Mouse (Mus musculus) kidney, embryonic 14.5 days (tissue): ENCODE measurements around the gene Grik3. TPM values are rescaled to one million over a fixed set of nuclear protein-coding genes. Genes with fewer than 3 reads are reported as not detected.

Experiments used
- ATAC-seq: fragments of 200-750 bp; cut with Nextera tagmentation; 2 replicates; pipeline ENCODE4 v1.8.0; 2017; ENCODE audit warnings: moderate number of reproducible peaks, mild to moderate bottlenecking, moderate TSS enrichment, moderate library complexity; ENCODE audit not compliant: low FRiP score, low TSS enrichment
- H3K27ac ChIP-seq: fragments of 300-500 bp; sonication (generic); 2 replicates; pipeline ENCODE4 v1.5.1; 2014; ENCODE audit warnings: low read depth, mild to moderate bottlenecking, low read length, moderate library complexity, mixed read lengths
- H3K27me3 ChIP-seq: fragments of 300-500 bp; sonication (generic); 2 replicates; pipeline ENCODE4 v1.6.1; 2014; ENCODE audit warnings: mild to moderate bottlenecking, low read length; ENCODE audit not compliant: control insufficient read depth, insufficient read depth
- H3K36me3 ChIP-seq: fragments of 300-500 bp; sonication (generic); 2 replicates; pipeline ENCODE4 v1.6.1; 2014; ENCODE audit warnings: low read length, mixed read lengths; ENCODE audit not compliant: control insufficient read depth, insufficient read depth
- H3K4me1 ChIP-seq: fragments of 300-500 bp; sonication (generic); 2 replicates; pipeline ENCODE4 v1.6.1; 2014; ENCODE audit warnings: low read length, mixed read lengths; ENCODE audit not compliant: control insufficient read depth, insufficient read depth
- H3K4me2 ChIP-seq: fragments of 300-500 bp; sonication (generic); replicated peaks from 2 replicates; pipeline ENCODE4 v1.6.1; 2014; ENCODE audit warnings: low read depth, mild to moderate bottlenecking, low read length
- H3K4me3 ChIP-seq: fragments of 300-500 bp; sonication (generic); 2 replicates; pipeline ENCODE4 v1.5.1; 2014; ENCODE audit warnings: mild to moderate bottlenecking, low read length
- H3K9ac ChIP-seq: fragments of 300-500 bp; sonication (generic); 2 replicates; pipeline ENCODE4 v1.6.1; 2014; ENCODE audit warnings: low read depth, mild to moderate bottlenecking, low read length, moderate library complexity
- H3K9me3 ChIP-seq: fragments of 300-500 bp; sonication (generic); 2 replicates; pipeline ENCODE4 v1.6.1; 2016; ENCODE audit warnings: low read length; ENCODE audit not compliant: control insufficient read depth
- WGBS: fragments of 180-500 bp; shearing (Covaris S2); extraction: QIAGEN DNeasy Blood & Tissue Kit; methylation state at CpG from one replicate; pipeline ENCODE4 v1.1.7; 2014; 5-methylcytosine and 5-hydroxymethylcytosine counted together
- polyA plus RNA-seq: library from polyadenylated mRNA; unstranded; fragments of >200 nt; fragmentation: Nextera tagmentation; extraction: Ambion mirVana; gene quantifications from 2 replicates; pipeline ENCODE4 v1.2.1, GENCODE M21; 2014

Grik3 gene
- polyA plus RNA-seq, 1 experiment from 2014 or later, result 0.14 TPM

DNA sequence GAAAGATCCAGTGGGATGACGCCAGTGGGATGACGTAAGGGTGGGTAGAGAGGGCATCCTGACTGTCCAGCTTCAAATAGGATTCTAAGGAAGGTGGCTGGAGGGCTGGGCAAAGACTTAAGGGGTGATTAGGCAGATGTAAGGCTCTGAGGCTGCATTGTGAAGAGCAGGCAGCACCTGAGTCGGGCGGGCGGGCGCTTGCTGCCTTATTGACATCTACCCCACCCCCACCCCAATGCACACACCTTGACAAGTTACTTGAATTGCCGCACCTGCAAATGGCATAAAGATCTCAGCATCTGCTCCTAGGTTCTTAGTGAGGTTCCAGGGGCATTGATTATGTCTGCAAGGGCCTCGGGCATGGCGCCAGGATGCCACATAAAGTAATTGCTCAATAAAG is 43.5 kb downstream of the Grik3 start:
- Histone ChIP-seq H3K36me3 (no peaks in the 10 kb centered on the region), H3K9me3 (no peaks in the 10 kb centered on the region), H3K4me3 (no peak overlapping the region), H3K4me2 (no peak overlapping the region), H3K27me3 (peaks cover 28% of the 10 kb centered on the region), H3K27ac (no peak overlapping the region), H3K4me1 (no peaks in the 10 kb centered on the region), H3K9ac (no peak overlapping the region)
- WGBS, result 23% methylated on average over 9 of the region's 9 CpGs
- ATAC-seq, result no peak

DNA sequence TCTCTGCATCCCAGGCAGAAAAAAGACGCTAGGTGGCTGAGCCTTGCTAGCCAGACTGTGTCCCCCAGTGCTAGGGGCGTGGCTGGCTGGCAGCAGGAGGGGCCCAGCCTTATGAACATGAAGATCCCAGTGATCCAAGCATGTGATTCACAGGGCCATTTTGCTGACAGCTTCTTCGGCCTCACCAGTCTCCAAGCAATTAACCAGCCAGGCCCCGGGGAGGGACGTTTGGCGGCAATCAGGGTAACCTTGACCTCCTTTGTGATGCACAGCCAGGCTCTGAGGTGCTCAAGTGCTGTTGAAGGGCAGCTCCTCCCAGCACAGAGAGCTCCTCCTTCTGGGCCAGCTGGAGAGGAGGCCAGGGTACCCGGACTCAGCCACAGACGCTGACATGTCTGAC is 43.9 kb downstream of the Grik3 start:
- no peak overlapping the region for H3K4me2 ChIP-seq
- no peak overlapping the region for H3K27ac ChIP-seq
- 4% methylated on average over 8 of the region's 8 CpGs for WGBS

DNA sequence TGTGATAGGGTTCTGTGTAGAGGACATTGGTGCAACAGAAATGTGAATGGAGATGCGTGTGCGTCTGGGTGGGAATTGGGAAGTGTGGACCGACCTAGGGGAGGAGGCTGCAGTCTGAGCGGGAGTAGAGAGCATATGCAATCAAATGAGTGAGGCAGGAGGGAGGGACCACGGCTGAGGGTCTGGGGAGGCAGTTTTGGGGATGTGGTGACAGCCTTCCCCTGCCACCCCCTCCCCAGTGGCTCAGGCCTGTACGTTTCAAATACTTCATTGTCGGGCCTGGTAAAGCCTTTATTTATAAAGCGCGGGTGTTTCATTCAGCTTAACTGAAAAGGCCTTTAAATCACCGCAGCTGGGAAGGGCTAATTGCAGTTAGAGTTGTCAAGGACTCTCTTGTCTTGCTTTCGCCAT is 44.5 kb downstream of the Grik3 start:
- Histone ChIP-seq H3K4me3 (no peak overlapping the region), H3K36me3 (no peaks in the 10 kb centered on the region), H3K9me3 (no peaks in the 10 kb centered on the region), H3K4me2 (no peak overlapping the region), H3K9ac (no peak overlapping the region), H3K4me1 (no peaks in the 10 kb centered on the region), H3K27me3 (peaks cover 28% of the 10 kb centered on the region), H3K27ac (no peak overlapping the region)
- WGBS, result 8% methylated on average over 11 of the region's 11 CpGs
- ATAC-seq, result no peak

More for the DNA sequence above, 43.9 kb downstream of the Grik3 start:
- H3K4me3 ChIP-seq, result no peak overlapping the region
- 0 out of 2 replicates have a peak, but pooled peaks have one; percentile 32 for ATAC-seq
- no peaks in the 10 kb centered on the region for H3K4me1 ChIP-seq
- no peaks in the 10 kb centered on the region for H3K36me3 ChIP-seq
- H3K27me3 ChIP-seq, result peaks cover 28% of the 10 kb centered on the region
- H3K9me3 ChIP-seq, result no peaks in the 10 kb centered on the region
- H3K9ac ChIP-seq, result no peak overlapping the region

DNA sequence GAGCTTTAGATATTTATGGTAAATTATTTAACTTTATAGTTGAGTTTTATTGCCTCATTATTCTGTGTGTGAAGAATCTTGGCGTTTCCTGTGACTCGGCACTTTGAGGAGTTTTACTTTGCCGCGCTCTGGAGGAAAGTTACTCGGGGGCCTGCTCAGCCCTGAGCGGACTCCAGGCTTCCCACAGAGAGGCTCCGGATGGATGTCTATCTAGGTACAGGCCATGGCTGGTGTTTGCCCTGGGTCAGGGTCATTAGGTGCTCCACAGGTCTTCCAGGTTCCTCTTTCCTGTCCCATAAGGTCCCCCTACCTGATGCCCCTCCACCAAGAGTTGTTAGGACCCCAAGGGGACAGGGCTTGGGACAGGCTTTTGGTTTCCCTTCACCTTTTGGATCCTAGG is 45.0 kb downstream of the Grik3 start:
- Histone ChIP-seq H3K4me3 (no peak overlapping the region), H3K9me3 (no peaks in the 10 kb centered on the region), H3K27ac (no peak overlapping the region), H3K4me1 (no peaks in the 10 kb centered on the region), H3K9ac (no peak overlapping the region), H3K27me3 (peaks cover 28% of the 10 kb centered on the region), H3K36me3 (no peaks in the 10 kb centered on the region), H3K4me2 (no peak overlapping the region)
- ATAC-seq, result no peak
- 10% methylated on average over 7 of the region's 7 CpGs for WGBS

- Histone ChIP-seq H3K4me1 (no peaks in the 10 kb centered on the region), H3K27ac (no peak overlapping the region), H3K9ac (no peak overlapping the region), H3K4me2 (no peak overlapping the region), H3K4me3 (no peak overlapping the region), H3K27me3 (peaks cover 28% of the 10 kb centered on the region), H3K36me3 (no peaks in the 10 kb centered on the region), H3K9me3 (no peaks in the 10 kb centered on the region)
- WGBS, result 57% methylated on average over 4 of the region's 4 CpGs
- no peak for ATAC-seq
These were observed 45.5 kb downstream of the Grik3 start for GRCm38 (mm10) chr4:125535977-125536376.

DNA sequence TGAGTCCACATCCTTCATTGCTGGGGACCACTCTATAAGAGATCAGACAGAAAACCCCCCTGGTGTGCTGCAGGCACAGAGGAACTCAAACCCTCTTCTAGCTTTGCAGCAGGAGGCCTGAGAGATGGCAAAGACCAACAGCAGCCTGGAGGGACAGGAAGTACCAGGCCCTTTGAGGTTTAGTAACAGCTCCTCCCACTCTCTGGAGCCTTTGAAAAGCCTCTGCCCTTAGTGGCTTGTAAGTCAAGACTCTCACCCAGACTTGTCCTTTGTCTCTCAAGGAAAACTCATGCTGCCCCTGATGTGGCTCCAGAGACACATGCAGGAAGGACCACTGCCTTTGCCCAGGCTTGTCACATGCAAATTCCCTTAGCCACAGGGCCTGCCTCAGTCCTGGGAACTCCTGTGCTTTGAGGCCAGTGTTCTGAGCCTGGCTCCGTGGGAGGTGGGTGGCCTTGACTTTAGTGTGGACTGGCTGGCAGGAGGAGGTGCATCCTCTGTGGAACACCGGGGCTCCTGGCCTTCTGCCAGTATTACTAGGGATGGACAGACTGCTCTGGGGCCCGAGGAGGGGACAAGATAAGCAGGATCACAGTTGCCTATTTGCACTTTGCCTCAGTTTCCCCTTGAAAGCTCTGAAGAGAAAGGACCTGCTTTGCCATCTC is 47.9 kb downstream of the Grik3 start:
- ATAC-seq, result no peak
- Histone ChIP-seq H3K27ac (no peak overlapping the region), H3K9me3 (no peaks in the 10 kb centered on the region), H3K4me1 (no peaks in the 10 kb centered on the region), H3K27me3 (peaks cover 28% of the 10 kb centered on the region), H3K9ac (no peak overlapping the region), H3K4me2 (no peak overlapping the region), H3K4me3 (no peak overlapping the region), H3K36me3 (no peaks in the 10 kb centered on the region)
- WGBS, result 14% methylated on average over 3 of the region's 3 CpGs

GRCm38 (mm10) chr4:125539617-125540016 is 49.1 kb downstream of the Grik3 start:
- H3K4me1 ChIP-seq, result no peaks in the 10 kb centered on the region
- no peaks in the 10 kb centered on the region for H3K9me3 ChIP-seq
- 75% methylated on average over 9 of the region's 9 CpGs for WGBS
- H3K9ac ChIP-seq, result no peak overlapping the region
- H3K27ac ChIP-seq, result no peak overlapping the region
- no peak overlapping the region for H3K4me3 ChIP-seq
- ATAC-seq, result no peak
- H3K27me3 ChIP-seq, result peaks cover 17% of the 10 kb centered on the region
- H3K36me3 ChIP-seq, result no peaks in the 10 kb centered on the region
- no peak overlapping the region for H3K4me2 ChIP-seq

- no peak for ATAC-seq
- H3K9ac ChIP-seq, result no peak overlapping the region
- no peak overlapping the region for H3K4me2 ChIP-seq
- H3K4me3 ChIP-seq, result no peak overlapping the region
- H3K9me3 ChIP-seq, result no peaks in the 10 kb centered on the region
- peaks cover 23% of the 10 kb centered on the region for H3K27me3 ChIP-seq
- H3K27ac ChIP-seq, result no peak overlapping the region
- H3K36me3 ChIP-seq, result no peaks in the 10 kb centered on the region
- whole genome bisulfite sequencing, result 83% methylated on average over 5 of the region's 5 CpGs
- H3K4me1 ChIP-seq, result no peaks in the 10 kb centered on the region
These were observed 52.7 kb downstream of the Grik3 start for GRCm38 (mm10) chr4:125543171-125543570.

GRCm38 (mm10) chr4:125544947-125545767 is 54.7 kb downstream of the Grik3 start:
- Histone ChIP-seq H3K9ac (no peak overlapping the region), H3K4me1 (no peaks in the 10 kb centered on the region), H3K27me3 (peaks cover 24% of the 10 kb centered on the region), H3K9me3 (no peaks in the 10 kb centered on the region), H3K4me2 (no peak overlapping the region), H3K27ac (no peak overlapping the region), H3K36me3 (no peaks in the 10 kb centered on the region), H3K4me3 (no peak overlapping the region)
- 28% methylated on average over 18 of the region's 18 CpGs for WGBS
- no peak for ATAC-seq
